Mouse (Mus musculus) cerebellum, adult 11 months (tissue): ENCODE data around the gene Slbp.

ENCODE experiments used
- DNase-seq: peaks from one replicate; pipeline ENCODE4 v3.0.0; 2022

The Slbp gene

DNA sequence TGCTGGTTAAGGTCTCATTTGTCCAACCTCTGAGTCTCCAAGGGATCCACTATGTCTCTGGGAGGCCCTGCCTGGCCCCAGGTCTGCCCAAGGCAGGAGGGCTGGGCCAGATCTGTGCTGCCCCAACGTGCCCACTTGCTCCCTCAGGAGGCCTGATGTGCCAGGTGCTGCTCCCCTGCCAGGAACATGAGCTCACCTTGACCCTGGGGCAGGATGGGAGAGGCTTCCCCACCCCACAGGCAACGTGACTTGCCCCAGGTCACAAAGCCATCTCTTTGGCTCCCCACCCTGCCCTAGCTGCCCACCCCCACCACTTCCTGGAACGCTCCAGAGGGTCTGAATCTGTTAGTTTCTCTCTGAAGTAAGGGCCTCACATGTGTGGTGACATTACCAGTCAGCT is 28.7 kb upstream of the Slbp start:
- DNase-seq, result no peak

GRCm38 (mm10) chr5:33678244-33678643 is 25.9 kb upstream of the Slbp start:
- no peak for DNase-seq

GRCm38 (mm10) chr5:33675964-33676363 is 23.6 kb upstream of the Slbp start:
- DNase-seq, result no peak

DNA sequence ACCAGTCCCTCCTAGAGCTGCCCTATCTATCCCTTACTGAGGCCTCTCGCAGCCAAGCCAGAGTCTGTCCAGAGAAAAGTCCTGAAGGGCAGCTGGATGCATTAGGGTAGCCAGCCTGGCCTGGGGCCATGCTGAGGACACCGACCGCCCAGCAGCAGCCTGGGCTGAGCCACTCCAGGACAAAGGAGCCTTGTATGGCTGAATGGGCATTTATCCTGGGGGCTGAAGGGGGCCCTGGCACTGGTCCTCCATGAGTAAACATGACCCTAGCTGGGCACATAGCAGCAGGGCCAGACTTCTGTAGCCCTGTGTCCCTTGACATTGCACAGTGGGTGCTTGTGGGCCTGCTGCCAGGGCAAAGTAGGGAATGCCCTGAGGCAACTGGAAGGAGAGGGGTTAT is 22.1 kb upstream of the Slbp start:
- DNase-seq, result no peak

GRCm38 (mm10) chr5:33671659-33672058 is 19.3 kb upstream of the Slbp start:
- DNase-seq, result no peak

DNA sequence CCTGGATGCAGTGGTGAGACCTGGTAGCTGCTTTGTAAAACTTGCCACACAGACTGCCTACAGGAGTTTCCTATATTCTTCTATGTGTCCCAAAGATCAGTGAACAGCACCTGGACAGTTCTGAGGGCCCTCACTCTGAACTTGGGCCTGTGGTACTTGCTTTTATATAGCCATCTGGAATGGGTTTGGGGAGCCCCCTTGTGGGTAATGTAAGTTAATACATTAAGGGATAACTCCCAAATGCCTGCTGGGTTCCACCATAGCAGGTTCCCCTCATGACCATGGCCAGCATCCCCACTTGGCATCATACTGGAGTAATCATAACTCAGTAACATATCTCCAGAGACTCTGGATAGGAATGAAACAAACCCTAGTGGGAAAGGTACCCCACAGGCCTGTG is 15.8 kb upstream of the Slbp start:
- DNase-seq, result no peak

- DNase-seq, result no peak
These were observed 6.3 kb upstream of the Slbp start for GRCm38 (mm10) chr5:33658664-33659050.

DNA sequence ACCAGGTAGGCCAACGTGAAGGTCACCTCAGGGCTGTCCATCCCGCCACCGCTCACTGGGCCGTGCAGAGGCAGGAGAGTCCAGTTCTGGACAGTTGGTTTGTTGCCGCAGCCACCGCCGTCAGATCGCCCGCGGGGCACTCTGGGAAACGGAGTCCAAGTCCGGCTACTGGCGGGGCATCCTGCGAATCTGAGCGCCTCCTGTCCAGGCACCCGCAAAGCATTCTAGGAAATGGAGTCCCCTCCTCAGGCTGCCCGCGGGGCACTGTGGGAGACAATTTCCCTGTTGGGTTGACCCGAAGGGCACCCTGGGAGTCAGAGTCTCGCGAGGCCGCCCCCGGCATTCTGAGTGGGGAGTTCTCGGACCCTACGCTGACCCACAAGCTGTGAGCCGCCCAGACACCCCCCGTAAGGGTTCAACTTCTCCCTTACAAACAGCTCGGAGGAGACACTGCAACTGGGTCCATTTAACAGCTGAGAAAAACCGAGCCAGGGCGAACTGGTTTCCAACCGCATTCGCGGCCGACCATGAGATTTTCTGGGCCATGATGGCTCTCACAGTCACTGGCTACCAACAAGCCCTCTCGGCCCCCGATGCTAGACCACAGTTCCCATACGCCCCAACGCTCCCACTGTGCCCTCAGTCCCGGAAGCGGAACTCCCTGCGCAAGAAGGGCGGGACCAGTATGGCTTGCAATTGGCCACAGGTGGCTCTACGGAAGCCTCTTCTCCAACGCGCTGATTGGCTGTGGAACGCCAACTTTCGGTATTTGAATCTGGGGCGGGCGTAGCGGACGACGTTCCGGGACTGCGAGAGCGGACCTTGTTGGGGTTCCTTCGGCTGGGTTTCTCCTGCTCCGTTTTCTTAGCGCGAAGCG is 5.7 kb upstream of the Slbp start, which contains the start of the genes Tacc3 and Tmem129:
Gene Tacc3 (plus strand): TSS at position 342 of the 877 bp plus-strand sequence.
Gene Tmem129 (minus strand): TSS at position 630 of the 877 bp plus-strand sequence.
- DNase-seq, result peak; percentile 97

DNA sequence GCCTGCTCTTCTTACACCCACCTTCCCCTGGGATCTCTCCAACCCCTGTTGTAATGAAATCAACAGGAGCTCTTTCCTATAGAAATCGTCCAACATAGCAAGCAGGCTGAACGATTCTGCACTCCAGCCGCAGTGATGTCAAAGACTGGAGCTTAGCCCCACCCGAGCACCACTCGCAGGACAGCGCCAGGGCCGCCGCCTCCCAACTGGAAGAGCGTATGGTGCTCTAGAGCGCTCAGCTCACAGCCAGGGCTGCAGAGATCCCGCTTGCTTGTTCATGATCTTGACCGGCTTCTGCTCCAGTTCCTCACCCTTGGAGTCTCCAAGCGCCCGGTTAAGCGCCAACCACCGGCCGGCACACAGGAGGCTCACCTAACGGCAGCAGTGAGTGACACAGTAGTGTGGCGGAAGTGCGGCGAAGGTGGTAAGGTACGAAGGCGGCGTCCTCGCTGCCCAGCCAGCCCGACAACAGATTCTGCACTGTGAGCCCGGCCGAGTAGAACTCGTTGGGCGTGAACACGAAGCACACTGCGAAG is 4.9 kb upstream of the Slbp start:
- DNase-seq, result no peak

GRCm38 (mm10) chr5:33656739-33657138 is 4.4 kb upstream of the Slbp start:
- DNase-seq, result no peak

DNA sequence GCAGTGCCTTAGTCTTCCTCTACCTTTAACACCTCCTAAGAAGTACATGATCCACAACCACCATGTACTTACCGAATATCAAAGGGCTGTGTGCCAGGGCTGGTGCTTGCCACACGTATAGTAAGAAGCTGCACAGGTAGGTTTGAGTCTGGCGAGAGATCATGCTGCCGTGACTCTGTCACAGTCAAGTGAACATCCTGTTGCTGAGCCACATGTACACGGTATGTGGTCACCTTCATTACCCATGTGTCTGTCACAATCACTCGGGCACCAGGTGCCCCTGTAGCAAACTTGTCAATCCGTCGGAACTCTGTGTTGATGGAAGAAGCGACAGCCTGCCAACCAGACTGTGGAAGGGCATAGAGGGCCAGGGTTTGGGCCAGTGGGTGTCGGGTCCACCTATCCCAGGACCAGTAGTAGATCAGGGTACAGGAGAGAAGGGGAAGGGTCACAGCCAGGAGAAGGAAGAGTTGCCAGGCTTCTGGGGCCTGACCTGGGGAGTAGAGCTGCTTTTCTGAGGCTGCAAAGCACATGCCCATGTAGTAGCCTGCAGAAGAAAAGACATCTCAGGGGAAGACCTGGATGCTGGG is 3.0 kb upstream of the Slbp start:
- DNase-seq, result no peak

DNA sequence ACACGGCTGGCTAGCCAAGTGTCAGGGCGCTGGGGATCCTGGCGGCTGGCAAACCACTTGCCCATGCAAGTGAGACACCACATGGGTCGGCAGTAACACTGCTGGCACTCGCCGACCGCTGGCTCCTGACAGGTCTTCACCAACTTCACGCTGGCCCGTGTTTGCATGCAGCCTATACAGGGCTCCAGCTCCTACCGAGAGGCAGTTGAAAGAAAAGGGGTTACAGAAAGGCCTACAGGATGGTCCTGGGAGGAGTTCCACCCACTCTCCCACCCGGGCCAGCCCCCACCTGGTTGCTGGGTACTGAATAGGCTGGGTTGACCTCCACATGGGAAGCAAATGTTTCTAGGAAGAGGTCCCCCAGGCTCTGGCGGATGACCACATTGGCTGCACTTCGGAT is 2.0 kb upstream of the Slbp start:
- peak; percentile 33 for DNase-seq

DNA sequence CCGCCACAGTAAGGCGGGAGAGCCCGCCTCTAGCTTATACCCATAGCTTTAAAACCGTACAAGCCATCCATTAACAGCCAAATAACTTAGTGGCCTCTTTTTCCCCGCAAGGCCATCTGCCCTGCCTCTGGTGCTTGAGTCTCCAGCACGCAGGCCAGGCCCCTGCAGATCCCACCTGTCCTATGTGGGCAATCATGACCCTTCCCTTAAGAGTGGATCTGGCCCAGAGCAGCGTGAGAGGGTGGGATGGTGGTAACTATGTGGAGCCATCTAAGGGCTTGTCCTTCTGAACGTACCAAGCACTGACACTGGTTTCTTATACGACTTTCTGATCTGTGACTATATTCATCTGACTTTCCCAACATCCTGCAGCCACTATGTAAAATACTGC is 404 bp upstream of the Slbp start:
- DNase-seq, result no peak

GRCm38 (mm10) chr5:33651541-33651920 is 843 bp downstream of the Slbp start:
- no peak for DNase-seq

GRCm38 (mm10) chr5:33651017-33651416 is 1.4 kb downstream of the Slbp start:
- no peak for DNase-seq

GRCm38 (mm10) chr5:33640652-33641051 is 11.7 kb downstream of the Slbp start:
- DNase-seq, result no peak

DNA sequence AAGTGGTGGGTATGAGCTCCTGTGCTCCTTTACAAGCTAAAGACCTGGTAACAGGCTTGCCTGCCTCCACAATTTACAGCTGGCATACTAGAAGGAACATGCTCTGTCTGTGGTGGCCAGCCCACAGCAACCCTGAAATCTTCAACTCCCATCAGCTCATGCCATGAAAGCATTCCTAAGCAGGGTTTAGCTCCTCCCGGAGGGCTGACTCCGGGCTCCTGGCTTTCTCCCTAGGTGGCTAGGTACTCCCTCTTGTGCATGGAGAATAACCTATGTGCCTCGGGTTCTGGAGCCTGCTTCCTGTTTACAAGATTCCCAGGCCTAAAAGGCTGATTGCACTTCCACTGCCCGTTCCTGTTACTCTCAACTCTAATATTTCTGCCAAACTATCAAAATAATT is 13.5 kb downstream of the Slbp start:
- DNase-seq, result no peak

DNA sequence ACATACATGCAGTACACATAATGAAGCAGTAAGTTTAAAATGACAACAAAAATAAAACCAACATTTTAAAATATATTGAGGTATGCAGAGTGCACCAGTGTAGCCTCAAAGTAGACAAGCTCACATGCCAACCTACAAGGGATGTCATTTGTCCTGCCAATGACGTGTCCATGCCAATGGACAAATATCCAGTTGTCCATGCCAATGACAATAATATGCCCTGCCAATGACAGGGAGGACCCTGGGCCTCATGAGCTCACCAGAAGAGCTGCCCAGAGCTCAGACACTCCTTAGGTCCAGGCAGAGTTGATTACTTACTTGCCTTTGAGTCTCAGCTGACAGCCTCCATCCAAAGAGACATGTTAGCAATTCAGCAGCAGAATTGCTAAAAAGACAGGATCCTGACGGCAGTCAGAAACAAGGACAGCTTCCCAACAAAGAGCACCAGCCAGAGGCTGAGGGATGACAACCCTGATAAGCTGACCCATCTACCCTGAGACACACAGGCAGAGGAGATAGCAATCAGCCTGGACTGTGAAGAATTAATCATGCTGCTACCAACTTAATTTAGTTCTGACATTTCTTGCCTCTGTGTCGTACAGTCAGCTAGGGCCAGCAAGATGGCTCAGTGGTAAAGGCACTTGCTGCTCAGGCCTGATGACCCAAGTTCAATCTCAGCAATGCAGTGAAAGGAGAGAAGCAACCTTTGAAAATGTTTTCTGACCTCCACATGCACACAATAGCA is 14.6 kb downstream of the Slbp start:
- DNase-seq, result no peak

- no peak for DNase-seq
These were observed 17.0 kb downstream of the Slbp start for GRCm38 (mm10) chr5:33635361-33635760.

GRCm38 (mm10) chr5:33632526-33632925 is 19.8 kb downstream of the Slbp start:
- no peak for DNase-seq

- no peak for DNase-seq
These were observed 21.8 kb downstream of the Slbp start for GRCm38 (mm10) chr5:33630615-33631014.

DNA sequence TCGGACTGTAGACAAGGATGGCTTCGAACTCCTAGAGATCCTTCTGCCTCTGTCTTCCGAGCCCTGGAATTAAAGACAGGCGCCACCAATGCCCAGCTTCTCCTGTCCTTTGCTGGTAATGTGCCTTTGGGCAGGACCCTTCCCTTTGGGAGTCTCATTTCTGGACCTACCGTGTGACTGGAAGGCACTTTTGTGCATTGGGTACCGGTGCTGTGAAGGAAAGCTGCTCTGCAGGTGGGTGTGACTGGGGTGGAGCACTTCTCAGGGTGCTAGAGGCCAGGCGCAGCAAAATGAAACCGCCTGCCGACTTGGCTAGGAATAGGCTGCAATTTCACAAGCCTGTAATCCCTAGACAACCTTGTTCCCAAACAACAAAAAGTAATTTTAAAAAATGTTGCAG is 22.3 kb downstream of the Slbp start:
- DNase-seq, result no peak

GRCm38 (mm10) chr5:33629301-33629987 is 22.9 kb downstream of the Slbp start, which contains the start of the genes Fam53a and Gm9903:
TSS of gene Fam53a (minus strand) at chr5:33629635.
TSS of gene Gm9903 (plus strand) at chr5:33629925.
- DNase-seq, result peak; percentile 100
